Mouse (Mus musculus) ES-Bruce4 (cell line): ENCODE results near the gene Atp1a4.

Experiments used
- CTCF ChIP-seq: IDR thresholded peaks from one replicate; pipeline ENCODE4 v1.8.1; 2011; ENCODE audit warnings: low read depth, low read length
- POLR2A ChIP-seq: IDR thresholded peaks from one replicate; pipeline ENCODE4 v1.8.1; 2011; ENCODE audit warnings: low read length; ENCODE audit not compliant: insufficient read depth

DNA sequence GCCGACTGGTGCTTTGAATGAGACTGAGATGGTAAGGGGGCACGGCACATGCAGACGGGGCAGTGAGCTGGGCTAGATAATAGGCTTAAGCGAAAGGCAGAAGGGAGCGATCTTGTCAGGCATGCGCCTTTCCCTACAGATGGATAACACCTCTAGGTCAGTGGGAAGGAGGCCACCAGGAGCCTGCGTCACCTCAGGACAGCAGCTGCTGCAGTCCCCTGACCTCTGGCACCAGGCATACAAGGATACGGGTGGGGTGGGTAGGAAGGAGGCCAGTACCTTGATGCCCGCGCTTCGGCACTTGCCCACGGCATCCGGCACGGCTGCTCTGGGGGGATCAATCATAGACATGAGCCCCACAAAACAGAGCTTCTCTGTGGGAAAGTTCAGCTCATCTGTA lies 26.0 kb upstream of the Atp1a4 start:
- TF ChIP-seq POLR2A (no peak), CTCF (no peak)
